Mouse (Mus musculus): ENCODE results near the gene Hist1h2ad.
"Not testable (repeated sequence)": the region's sequence is repeated elsewhere in the genome, so short reads cannot be mapped to it uniquely, and the experiment has no call there.

The Hist1h2ad gene

DNA sequence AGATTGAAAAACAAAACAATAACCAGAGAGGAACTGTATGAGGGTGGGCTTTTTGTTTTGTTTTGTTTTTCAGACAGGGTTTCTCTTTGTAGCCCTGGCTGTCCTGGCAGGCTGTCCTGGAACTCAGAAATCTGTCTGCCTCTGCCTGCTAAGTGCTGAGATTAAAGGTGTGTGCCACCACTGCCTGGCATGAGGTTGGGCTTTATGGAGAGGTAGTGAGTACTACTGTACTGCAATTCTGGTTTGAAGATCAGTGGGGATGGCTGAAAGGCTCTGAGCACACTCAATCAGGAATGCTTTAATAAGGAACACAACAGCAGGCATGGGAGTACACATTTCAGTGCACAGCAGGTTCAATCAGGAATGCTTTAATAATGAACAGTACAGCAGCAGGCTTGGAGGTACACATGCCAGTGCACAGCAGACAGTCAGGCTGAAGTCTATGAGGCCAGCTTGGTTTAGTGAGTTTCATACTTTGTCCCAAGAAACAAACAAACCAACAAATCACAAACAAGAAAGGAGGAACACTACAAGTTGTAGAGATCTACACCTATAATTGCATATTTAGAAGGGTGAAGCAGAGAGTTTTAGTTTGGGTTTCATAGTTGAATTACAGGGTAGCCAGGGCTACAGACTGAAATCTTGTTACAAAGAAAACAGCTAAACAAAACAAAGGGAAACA, 9.3 kb downstream of the Hist1h2ad start:
- DNase-seq (ENCODE audit: low spot score in 2 of 2), result no peak

DNA sequence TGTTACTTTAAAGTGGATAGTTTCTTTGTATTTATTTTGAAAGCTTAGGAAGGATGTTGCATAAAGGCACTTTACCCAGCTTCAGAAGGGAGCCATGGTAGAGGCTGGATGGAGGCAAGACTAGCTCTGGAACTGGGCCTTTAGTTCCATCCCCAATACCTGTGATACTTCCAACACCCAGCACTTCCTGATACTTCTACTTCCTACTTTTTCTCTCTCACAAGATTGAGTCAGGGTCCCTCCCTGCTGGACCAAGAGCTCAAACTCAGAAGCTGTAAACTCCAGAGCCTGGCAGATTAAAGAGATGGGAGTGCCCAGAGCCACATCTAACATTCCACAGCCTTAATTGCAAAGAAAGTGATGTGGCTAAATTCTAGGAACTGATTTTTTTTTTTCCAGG, 10.2 kb downstream of the Hist1h2ad start:
- DNase-seq (ENCODE audit: low spot score in 2 of 2), result no peak

DNA sequence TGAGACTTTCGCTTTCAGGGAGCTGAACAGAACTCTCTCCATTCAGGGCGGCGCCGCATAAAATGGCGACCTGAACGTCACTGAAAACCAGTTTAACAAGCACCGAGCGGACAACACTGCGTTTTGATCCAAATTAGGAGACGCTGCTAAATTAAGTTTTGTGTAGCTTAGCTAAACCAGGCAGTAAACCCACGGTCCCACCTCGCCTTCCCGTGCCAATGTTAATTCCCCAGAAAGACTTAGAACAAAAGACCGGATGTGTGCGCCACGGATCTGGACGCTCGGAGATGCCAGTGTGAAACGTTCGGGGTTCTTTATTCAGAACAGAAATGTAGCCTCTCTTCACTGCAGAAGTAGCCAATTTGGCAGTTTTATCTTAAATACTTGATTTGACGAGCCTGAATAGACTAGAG, 10.9 kb downstream of the Hist1h2ad start:
- DNase-seq (ENCODE audit: low spot score in 2 of 2), result peak; percentile 74 to 83

DNA sequence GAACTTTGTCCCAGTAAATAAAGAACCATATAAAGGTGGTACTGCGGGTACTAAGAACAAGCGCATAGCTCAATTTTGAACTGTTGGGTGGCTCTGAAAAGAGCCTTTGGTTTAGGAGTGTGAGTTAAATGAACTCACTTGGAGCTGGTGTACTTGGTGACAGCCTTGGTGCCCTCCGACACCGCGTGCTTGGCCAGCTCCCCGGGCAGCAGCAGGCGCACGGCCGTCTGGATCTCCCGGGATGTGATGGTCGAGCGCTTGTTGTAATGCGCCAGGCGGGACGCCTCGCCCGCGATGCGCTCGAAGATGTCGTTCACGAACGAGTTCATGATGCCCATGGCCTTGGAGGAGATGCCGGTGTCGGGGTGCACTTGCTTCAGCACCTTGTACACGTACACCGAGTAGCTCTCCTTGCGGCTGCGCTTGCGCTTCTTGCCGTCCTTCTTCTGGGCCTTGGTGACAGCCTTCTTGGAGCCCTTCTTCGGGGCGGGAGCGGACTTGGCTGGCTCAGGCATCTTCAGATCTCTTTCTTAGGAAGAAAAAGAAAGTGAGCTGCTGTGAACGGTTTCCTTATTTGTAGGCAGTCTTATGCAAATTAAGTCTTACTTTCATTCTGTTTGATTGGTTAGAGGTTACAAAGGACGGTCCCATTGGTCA, 11.4 kb downstream of the Hist1h2ad start:
- DNase-seq (ENCODE audit: low spot score in 2 of 2), result peak; percentile 76 to 86

DNA sequence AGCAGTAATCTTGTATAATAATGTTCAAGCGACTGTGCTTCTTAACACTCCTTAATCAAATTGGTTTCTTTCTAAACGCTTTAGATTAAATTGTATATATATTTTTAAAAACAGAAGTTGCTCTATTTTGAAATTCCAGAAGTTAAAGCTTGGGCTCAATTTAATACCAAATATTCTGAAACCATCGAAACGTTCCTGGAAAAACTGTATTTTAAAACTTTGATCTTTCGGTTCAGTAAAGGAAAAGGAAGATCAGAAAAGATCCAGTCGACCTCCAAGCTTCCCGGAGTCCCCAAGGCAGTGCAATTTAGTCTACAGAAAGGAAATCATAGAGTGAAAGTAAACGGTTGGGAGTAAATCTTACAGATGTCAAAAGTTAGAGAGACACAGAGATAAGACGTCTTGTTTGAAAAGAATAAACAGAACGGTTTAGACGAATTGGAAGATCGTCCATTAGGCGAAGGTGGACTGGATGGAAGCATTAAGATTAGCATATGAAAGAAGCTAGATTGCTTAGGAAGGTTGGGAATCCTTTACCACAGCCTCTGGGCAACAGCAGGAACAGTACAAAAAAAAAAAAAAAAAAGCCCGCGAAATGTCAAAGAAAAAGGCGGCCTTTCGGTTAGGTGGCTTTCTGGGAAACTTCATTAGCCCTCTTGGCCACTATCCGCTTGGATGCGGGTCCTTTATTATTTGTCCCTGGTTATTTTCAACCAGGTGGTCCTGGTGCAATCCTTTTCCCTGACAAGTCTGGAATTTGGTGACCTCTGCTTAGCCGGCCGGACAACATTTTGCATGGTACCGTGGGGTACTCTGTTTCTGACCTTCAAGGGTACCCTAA, 12.1 kb downstream of the Hist1h2ad start:
- no peak for DNase-seq (ENCODE audit: low spot score in 2 of 2)

DNA sequence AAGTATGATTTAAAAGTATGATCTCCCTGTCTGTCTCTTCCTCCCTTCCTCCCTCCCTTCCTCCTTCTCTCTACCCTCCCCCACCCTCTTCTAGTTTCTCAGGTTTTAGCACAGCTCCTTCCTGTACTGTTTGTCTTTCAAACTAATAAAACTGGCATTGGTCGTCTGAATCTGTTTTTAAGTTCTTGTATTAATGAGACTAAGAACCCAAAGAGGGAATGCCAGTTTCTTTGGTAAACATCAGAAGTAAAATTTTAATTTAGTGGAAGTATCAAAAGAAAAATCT, 12.7 kb downstream of the Hist1h2ad start:
- no peak for DNase-seq (ENCODE audit: low spot score in 2 of 2)

DNA sequence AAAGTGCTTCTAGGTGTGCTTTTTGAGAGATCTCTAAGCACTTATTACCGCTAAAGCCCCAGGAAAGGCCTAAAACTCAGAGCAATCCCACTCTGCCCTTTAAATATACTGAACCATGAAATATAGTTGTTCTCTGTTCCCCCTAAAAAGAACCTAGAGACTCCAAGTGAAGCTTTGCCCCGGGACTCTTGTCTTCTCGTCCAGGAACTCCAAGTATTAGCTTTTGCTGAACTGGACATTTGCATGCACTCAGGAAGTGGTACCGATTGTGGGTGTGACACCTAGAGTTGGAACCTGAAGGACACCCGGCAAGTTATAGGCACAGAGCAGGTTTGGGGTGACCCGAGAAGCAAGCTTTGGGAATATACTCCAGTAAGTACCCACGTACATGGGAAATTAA, 17.0 kb downstream of the Hist1h2ad start:
- DNase-seq (ENCODE audit: low spot score in 2 of 2), result no peak

DNA sequence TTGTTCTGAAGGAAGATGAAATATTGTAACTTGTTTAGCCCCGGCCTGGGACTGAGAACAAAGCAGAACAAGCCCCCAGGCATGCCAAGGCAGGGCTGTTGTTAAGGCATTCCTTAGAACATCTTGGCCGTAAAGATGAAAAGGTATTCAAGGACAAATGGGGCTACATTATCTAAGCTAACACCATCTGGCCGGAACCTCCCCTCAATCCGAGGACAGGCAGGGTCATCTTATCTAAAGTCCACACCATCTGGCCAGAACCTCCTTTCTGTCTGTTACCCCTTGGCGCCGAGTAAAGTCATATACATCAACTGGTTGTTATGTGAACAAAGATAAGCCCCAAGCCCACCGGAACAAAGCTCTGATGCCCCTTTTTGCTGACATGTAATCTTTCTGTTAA, 17.7 kb downstream of the Hist1h2ad start:
- DNase-seq (ENCODE audit: low spot score in 2 of 2), result not testable (repeated sequence)

DNA sequence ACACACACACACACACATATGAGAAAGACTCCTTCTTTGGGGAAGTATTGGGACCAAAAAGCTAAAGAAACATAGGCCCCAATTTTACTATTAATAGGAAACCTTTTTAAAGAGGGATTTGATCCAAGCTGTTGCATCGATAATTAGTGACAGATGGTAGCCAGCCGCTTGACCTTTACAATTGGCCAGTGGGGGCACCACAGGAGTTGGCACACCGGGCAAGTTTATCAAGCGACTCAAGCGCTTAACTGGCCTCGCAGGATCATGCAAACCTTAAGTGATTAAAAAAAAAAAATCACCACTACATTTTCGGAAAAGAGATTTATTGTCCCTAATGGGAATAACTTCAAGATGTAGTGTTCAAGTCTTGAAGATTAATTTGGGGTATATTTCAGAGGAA, 18.4 kb downstream of the Hist1h2ad start:
- DNase-seq (ENCODE audit: low spot score in 2 of 2), result no peak

DNA sequence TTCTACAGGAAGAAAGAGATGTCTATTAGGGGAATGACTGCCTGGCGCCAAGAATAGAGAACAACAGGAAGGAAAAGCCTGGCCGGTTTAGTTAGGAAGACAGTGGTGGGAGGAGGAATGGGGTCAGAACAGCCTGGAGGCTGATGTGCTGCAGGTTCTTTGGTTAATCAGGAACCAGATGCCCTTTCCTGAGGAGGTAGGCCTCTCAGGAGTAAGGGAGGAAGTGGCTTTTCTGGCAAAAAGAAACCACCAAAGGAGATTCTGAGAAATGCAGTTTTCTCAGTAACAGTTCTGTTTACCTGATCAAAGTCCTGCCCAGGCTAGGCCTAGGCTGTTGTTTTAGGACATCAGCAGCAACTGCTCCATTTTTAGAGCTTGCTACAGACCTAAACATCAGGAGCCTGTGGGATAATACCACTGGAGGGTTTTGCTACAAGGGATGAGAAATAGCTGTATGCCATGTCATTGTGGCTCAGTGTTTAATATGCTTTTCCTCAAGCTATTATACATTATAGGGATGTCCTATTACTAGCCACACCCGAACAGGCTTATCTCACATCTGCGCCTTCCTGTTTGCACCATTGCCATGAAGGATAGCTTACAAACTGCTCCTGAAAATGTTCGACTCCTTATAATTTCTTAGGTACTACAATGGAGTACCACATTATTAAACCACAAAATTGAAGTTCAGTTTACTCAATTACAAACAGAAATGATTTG, 19.0 kb downstream of the Hist1h2ad start:
- no peak for DNase-seq (ENCODE audit: low spot score in 2 of 2)

DNA sequence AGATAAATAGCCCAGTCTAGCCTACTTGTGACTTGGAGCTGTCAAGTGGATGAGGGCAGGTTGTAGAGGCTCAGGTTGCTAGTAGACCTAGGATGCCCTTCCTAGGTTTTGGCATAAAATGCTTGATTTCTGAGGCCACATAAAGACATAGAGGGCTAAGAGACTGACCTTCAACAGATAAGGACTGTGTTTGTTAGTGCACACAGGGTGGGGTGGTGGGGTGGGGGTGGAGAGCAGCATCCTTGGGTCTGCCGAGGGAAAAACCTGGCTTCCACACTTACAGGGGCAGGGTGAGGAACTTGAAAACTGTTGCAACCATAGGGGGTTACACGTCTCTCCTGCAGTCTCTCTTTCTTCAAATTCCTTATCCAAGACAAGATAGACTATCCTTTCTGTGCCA, 21.0 kb downstream of the Hist1h2ad start:
- no peak for DNase-seq (ENCODE audit: low spot score in 2 of 2)

DNA sequence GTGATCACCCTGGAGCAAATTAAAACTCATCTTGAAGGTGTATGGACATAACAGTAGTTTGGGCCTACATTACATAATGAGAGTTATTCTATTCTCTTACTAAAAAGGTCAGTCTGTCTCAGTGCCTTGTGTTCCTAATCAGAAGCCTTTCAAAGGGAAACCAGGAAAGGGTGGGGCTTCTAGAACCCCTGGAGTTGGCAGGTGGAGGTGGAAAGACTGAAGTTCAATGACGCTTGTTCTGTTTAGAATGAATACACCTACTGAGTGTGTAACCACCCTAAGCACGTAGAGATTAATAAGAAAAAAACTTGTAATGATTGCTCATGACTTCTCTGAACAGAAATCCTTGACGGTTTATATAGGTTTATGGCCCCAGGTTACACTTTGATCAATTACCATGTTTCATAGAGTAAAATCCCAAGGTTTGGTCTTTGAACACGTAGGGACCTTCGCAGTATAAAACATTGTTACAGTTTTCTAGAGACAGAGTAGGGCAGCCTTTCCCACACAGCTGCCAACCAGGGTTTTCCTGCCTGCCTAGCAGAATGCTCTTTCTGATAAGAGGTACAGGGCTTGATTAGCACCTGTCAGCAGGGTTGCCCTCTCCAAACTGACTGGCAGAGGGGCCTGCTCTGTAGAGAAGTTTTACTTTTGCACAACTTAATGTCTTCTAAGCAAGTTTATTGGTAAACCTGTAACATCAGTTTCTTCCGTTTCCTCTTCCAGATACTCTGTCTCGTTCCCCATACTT, 21.6 kb downstream of the Hist1h2ad start:
- peak; percentile 31 to 61 for DNase-seq (ENCODE audit: low spot score in 2 of 2)

DNA sequence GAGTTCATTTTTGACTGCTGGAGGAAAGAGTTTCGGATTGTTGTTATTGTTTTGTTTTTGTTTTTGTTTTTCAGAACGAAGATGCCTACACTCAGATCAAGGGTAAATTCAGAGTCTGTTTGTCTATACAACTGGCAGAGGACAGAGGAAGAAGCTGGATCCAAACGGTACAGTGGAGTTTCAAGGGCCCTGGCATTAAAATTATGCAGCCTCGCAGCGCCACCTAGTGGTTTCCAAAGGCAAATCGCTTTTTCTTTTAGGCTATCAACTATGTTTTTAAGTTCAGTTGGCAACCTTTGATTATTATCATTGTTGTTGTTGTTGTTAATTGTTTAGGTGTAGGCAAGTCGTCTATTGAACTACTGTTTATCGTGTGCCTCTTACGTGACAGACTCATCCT, 23.8 kb downstream of the Hist1h2ad start:
- DNase-seq (ENCODE audit: low spot score in 2 of 2), result peak; percentile 64 to 77

DNA sequence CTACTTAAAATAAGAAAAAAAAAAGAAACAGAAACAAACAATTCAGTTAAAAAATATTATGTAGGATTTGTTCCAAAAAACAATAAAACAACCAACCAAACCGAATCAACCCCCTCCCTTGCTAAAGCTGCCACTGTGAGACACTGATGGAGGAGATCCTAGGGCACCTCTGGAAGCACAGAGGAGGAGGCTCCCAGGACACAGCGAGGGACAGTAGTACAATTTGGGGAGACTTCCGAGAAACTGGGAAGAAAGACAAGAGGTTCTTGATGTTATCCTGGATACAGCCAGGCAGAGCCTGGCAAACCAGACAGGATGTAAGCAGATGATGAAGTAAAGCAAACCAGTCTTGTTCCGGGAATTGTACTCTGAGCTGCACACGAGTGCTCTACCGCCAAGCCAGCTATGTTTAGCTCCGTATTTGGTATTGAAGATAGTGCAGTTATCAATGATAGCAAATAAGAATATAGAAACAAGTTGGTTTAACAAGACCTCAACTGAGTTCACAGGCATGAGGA, 29.1 kb downstream of the Hist1h2ad start:
- no peak for DNase-seq (ENCODE audit: low spot score in 2 of 2)

DNA sequence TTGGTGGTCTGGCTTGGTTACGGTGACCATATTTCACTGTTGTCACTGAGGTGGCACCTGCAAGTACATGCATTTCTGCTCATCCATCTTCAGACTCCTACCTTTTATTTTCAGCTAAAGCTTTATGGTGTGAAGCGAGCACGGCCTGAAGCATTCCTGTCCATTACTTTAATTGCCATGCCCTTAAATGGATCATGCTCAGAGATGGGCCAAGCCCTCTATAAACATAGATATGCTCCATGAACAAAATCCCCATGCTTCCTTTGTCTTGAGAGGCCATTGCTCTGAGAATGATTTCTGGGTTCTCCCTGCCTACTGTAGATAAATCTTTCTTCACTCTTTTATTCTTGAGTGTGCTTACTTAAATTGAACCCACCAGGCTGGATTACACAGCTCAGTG, 30.3 kb downstream of the Hist1h2ad start:
- DNase-seq (ENCODE audit: low spot score in 2 of 2), result no peak

DNA sequence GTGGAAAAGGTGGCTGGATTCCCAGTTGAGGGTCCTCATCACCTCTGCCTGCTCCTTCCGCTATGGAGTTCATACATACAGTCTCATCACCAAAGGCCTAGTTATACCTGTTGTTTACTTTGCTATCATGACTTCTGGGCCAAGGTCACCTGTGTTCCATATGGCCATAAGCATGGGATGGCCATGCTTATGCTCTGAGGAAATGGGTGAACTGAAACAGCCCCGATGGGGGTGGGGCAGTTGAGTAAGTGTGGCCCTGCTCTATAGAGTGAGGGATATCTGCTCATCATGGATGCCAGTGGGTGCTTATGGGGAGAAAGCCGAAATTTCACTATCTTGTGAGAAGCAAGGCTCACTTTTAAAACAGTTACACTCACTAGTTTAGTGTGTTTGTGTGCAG, 30.9 kb downstream of the Hist1h2ad start:
- no peak for DNase-seq (ENCODE audit: low spot score in 2 of 2)

DNA sequence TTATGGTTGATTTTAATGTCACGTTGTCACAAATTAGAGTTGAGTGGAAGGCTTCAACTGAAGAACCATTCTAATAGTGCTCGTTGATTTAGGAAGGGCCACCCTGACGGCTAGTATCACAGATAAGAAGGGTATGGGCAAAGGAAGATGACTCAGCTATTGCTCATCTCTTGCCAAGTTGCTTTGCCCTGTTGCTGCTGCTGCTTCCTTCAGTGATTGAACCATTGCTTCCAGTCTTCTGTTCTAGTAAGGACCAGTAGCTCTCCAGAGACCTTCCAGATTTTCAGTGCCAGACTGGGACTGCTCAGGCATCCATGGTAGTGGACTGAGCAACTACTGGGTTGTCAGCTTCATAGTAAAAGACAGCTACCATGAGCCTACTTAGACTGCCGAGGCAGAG, 35.0 kb downstream of the Hist1h2ad start:
- peak in 1 of 2 experiments; percentile 41 for DNase-seq (ENCODE audit: low spot score in 2 of 2)

DNA sequence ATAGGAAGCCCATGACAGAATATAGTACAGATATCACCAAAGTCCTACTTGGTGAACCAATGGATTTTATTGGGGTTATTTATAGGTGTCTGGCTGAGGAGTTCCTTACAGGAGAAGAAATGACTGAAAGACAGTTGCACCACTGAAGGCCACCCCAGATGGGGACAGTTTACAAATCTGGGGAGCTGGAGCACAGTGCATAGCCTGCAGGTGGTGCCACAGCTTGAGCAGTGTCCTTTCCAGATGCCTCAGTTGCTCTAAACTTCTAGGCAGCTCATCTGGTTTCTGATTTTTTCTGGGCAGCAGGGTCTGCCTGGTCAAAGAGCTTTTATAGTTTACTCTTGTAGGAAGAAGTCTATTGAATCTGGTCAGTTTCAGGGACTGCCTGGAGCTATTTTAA, 35.7 kb downstream of the Hist1h2ad start:
- no peak for DNase-seq (ENCODE audit: low spot score in 2 of 2)

DNA sequence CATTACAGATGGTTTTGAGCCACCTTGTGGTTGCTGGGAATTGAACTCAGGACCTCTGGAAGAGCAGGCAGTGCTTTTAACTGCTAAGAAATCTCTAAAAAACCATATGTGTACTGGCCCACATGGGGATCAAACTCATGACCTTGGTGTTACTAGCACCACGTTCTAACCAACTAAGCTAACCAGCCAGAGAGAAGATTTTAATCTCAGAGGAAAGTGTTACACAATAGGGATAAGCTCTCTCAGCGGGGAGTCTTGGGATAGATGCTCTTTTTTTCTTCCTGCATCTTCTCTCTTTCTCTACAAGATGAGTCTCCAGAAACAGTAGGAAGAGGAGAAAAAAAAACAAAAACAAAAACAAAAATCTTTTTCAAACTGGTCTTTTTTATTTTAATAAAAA, 36.2 kb downstream of the Hist1h2ad start:
- DNase-seq (ENCODE audit: low spot score in 2 of 2), result no peak

DNA sequence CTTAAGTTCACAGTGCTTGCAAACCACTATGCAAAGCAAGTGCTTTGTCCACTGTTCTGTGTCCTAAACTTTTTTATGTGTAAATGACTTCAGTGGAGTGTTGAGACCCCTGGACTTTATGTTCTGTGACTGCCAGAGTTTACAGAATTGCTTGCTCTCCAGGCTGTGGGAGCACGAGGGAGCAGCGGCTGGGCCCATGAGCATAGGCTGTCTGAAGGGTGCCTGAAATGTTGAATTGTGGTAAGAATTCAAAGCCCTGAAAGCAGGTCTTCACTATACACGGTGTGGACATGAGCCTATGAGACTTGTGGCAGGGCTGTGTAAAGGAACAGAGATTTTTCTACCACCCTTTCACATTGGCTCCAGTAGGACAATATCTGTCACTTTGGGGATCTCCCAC, 37.5 kb downstream of the Hist1h2ad start:
- no peak for DNase-seq (ENCODE audit: low spot score in 2 of 2)

DNA sequence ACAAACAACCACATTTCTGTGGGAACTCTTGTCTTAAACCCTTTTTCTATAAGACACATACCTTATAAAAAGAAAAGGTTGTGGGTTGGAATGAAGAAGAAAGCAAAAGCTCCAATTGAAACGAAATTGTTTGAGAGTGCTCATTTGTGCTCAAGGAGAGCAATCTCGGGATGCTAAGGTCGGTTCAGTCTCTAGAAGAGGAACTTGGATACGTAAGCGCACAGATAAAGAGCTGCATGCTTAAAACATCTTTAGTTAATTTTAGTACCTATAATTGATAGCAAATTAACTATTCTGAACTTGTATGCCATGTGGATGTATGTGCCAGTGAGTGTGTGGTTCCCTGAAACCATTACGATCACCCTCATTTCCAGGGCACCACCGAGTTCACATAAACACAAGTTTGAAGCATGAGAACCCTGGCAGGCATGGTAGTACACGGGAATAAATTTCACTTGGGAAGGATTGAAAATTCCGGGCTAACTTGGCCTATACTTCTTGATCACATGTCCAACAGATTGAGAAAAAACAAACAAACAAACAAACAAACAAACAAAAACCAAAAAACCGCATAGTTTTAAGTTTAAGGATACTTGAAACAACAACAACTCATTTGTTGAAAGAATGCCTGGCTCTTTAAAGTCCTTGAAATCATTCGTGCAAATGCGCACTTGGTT, 46.0 kb downstream of the Hist1h2ad start:
- no peak for DNase-seq (ENCODE audit: low spot score in 2 of 2)
